ENCODE assay signal across 8 mouse cellular contexts in genomic region chr9:120492010-120492399, GRCm38 (mm10). TPM values are rescaled to one million over a fixed set of nuclear protein-coding genes. Genes with fewer than 3 reads are reported as not detected.
A peak's percentile ranks its signal among the peaks of the same experiment; 100 is the strongest.
DNase-seq lines count a peak whose midpoint lies in the region; ATAC-seq lines count a peak whose summit lies in the region.

TSS of gene Eif1b (plus strand) at chr9:120492232.

- WGBS in kidney, embryonic 15.5 days, result 3% methylated on average over 19 of the region's 19 CpGs
- WGBS in forebrain, embryonic 13.5 days, result 3% methylated on average over 19 of the region's 19 CpGs
- 4% methylated on average over 19 of the region's 19 CpGs for WGBS in hindbrain, embryonic 10.5 days
- WGBS in neural tube, embryonic 15.5 days, result 2% methylated on average over 19 of the region's 19 CpGs

- H3K9me3 ChIP-seq in kidney, embryonic 15.5 days (replicated peaks), result no peaks in the 10 kb centered on the region
- H3K9me3 ChIP-seq in forebrain, embryonic 13.5 days (replicated peaks), result no peaks in the 10 kb centered on the region
- H3K9me3 ChIP-seq in hindbrain, embryonic 10.5 days, result no peaks in the 10 kb centered on the region
- H3K9me3 ChIP-seq in neural tube, embryonic 15.5 days (replicated peaks), result no peaks in the 10 kb centered on the region

- peaks cover 18% of the 10 kb centered on the region for H3K4me1 ChIP-seq in kidney, embryonic 15.5 days
- peaks cover 28% of the 10 kb centered on the region for H3K4me1 ChIP-seq in forebrain, embryonic 13.5 days
- H3K4me1 ChIP-seq in hindbrain, embryonic 10.5 days (replicated peaks), result peaks cover 21% of the 10 kb centered on the region
- peaks cover 22% of the 10 kb centered on the region for H3K4me1 ChIP-seq in neural tube, embryonic 15.5 days

- peak; percentile 43 for ATAC-seq in kidney, embryonic 15.5 days (replicated peaks; ENCODE audit: low FRiP score)
- peak; percentile 51 for ATAC-seq in forebrain, embryonic 13.5 days
- peak; percentile 62 for ATAC-seq in neural tube, embryonic 15.5 days (ENCODE audit: low FRiP score)

- peak within 1 kb of the TSS; percentile 97 for H3K9ac ChIP-seq in kidney, embryonic 15.5 days
- H3K9ac ChIP-seq in forebrain, embryonic 13.5 days, result peak within 1 kb of the TSS; percentile 100
- peak within 1 kb of the TSS; percentile 98 for H3K9ac ChIP-seq in neural tube, embryonic 15.5 days (replicated peaks)

- peak within 1 kb of the TSS; percentile 92 for H3K4me2 ChIP-seq in kidney, embryonic 15.5 days
- peak within 1 kb of the TSS; percentile 93 for H3K4me2 ChIP-seq in forebrain, embryonic 13.5 days
- H3K4me2 ChIP-seq in neural tube, embryonic 15.5 days, result peak within 1 kb of the TSS; percentile 83

- peaks cover 26% of the 10 kb centered on the region for H3K36me3 ChIP-seq in kidney, embryonic 15.5 days
- peaks cover 29% of the 10 kb centered on the region for H3K36me3 ChIP-seq in forebrain, embryonic 13.5 days (ENCODE audit: poor library complexity, severe bottlenecking)
- H3K36me3 ChIP-seq in hindbrain, embryonic 10.5 days, result peaks cover 30% of the 10 kb centered on the region
- H3K36me3 ChIP-seq in neural tube, embryonic 15.5 days, result peaks cover 20% of the 10 kb centered on the region

- no peaks in the 10 kb centered on the region for H3K27me3 ChIP-seq in kidney, embryonic 15.5 days
- no peaks in the 10 kb centered on the region for H3K27me3 ChIP-seq in forebrain, embryonic 13.5 days
- H3K27me3 ChIP-seq in hindbrain, embryonic 10.5 days (ENCODE audit: insufficient read depth, poor library complexity, severe bottlenecking), result no peaks in the 10 kb centered on the region
- H3K27me3 ChIP-seq in neural tube, embryonic 15.5 days (replicated peaks), result no peaks in the 10 kb centered on the region

- peak within 1 kb of the TSS; percentile 78 for H3K4me3 ChIP-seq in kidney, embryonic 15.5 days (replicated peaks)
- peak within 1 kb of the TSS; percentile 96 for H3K4me3 ChIP-seq in forebrain, embryonic 13.5 days
- H3K4me3 ChIP-seq in hindbrain, embryonic 10.5 days, result peak within 1 kb of the TSS; percentile 100
- H3K4me3 ChIP-seq in neural tube, embryonic 15.5 days (replicated peaks), result peak within 1 kb of the TSS; percentile 95

- DNase-seq in kidney, postnatal 36 days, result no peak
- DNase-seq in R1 (ENCODE audit: low read depth, low spot score), result peak; percentile 66
- no peak for DNase-seq in hindbrain, embryonic 10.5 days (ENCODE audit: low spot score)
- DNase-seq in liver, result peak; percentile 34
- DNase-seq in retina, embryonic 14.5 days (ENCODE audit: low spot score), result no peak

- peak within 1 kb of the TSS; percentile 93 for H3K27ac ChIP-seq in kidney, embryonic 15.5 days
- H3K27ac ChIP-seq in forebrain, embryonic 13.5 days, result peak within 1 kb of the TSS; percentile 95
- peak within 1 kb of the TSS; percentile 99 for H3K27ac ChIP-seq in hindbrain, embryonic 10.5 days
- peak within 1 kb of the TSS; percentile 91 for H3K27ac ChIP-seq in neural tube, embryonic 15.5 days (replicated peaks)

RNA-seq across cellular contexts. Expression of gene Eif1b, which starts in this region (rescaled TPM):
- polyA plus RNA-seq in kidney, embryonic 15.5 days (2015; fragmentation: Nextera tagmentation; extraction: Ambion mirVana), result 158 and 175 TPM in 2 replicates
- 434 and 500 TPM in 2 replicates for polyA plus RNA-seq in forebrain, embryonic 13.5 days (2015; fragmentation: Nextera tagmentation; extraction: Ambion mirVana)
- polyA plus RNA-seq in hindbrain, embryonic 10.5 days (2016; fragmentation: Nextera tagmentation; extraction: Ambion mirVana), result 229 and 249 TPM in 2 replicates
- 297 and 338 TPM in 2 replicates for polyA plus RNA-seq in neural tube, embryonic 15.5 days (2015; fragmentation: Nextera tagmentation; extraction: Ambion mirVana)

Comparison
In these comparisons a context has a peak if more than half of its experiments do, and no peak if none do; other contexts are left out.
1. DNase-seq: peak in R1 (single experiment) and liver (single experiment); none in kidney, postnatal 36 days (0 of 2), hindbrain, embryonic 10.5 days (single experiment) and retina, embryonic 14.5 days (single experiment).
2. Peak in every context shown above with its lines, with median percentiles within 50 percentile points of each other: ATAC-seq, H3K27ac ChIP-seq, H3K4me2 ChIP-seq, H3K4me3 ChIP-seq and H3K9ac ChIP-seq.